Mouse (Mus musculus): ENCODE results near the gene Pced1b.

Gene Pced1b

GRCm38 (mm10) chr15:97287436-97288143 is 40.7 kb downstream of the Pced1b start:
- no peak for DNase-seq

GRCm38 (mm10) chr15:97288690-97289089 is 41.8 kb downstream of the Pced1b start:
- no peak for DNase-seq

- DNase-seq, result no peak
Observed at GRCm38 (mm10) chr15:97289176-97289575, 42.3 kb downstream of the Pced1b start.

GRCm38 (mm10) chr15:97290351-97290750 is 43.4 kb downstream of the Pced1b start:
- no peak for DNase-seq

- DNase-seq, result no peak
Observed at GRCm38 (mm10) chr15:97291291-97292050, 44.6 kb downstream of the Pced1b start.

GRCm38 (mm10) chr15:97307935-97308334 is 61.0 kb downstream of the Pced1b start:
- DNase-seq, result no peak

GRCm38 (mm10) chr15:97309533-97309932 is 62.6 kb downstream of the Pced1b start:
- DNase-seq, result no peak

- DNase-seq, result no peak
Observed at GRCm38 (mm10) chr15:97310251-97310650, 63.3 kb downstream of the Pced1b start.

- DNase-seq, result no peak
Observed at GRCm38 (mm10) chr15:97311211-97311610, 64.3 kb downstream of the Pced1b start.

- peak in 1 of 2 experiments; percentile 24 for DNase-seq
Observed at GRCm38 (mm10) chr15:97311937-97312336, 65.0 kb downstream of the Pced1b start.

- DNase-seq, result no peak
Observed at GRCm38 (mm10) chr15:97314720-97315421, 68.0 kb downstream of the Pced1b start.

- no peak for DNase-seq
Observed at GRCm38 (mm10) chr15:97315422-97315757, 68.5 kb downstream of the Pced1b start.

- no peak for DNase-seq
Observed at GRCm38 (mm10) chr15:97318365-97319001, 71.6 kb downstream of the Pced1b start.

- no peak for DNase-seq
Observed at GRCm38 (mm10) chr15:97322821-97323220, 75.9 kb downstream of the Pced1b start.

GRCm38 (mm10) chr15:97323466-97323865 is 76.6 kb downstream of the Pced1b start:
- DNase-seq, result peak; percentile 17 to 42

GRCm38 (mm10) chr15:97324311-97324710 is 77.4 kb downstream of the Pced1b start:
- DNase-seq, result no peak

- DNase-seq, result peak; percentile 48 to 63
Observed at GRCm38 (mm10) chr15:97327500-97328081, 80.7 kb downstream of the Pced1b start.

- DNase-seq, result no peak
Observed at GRCm38 (mm10) chr15:97332582-97332981, 85.7 kb downstream of the Pced1b start.

- DNase-seq, result peak in 1 of 2 experiments; percentile 16
Observed at GRCm38 (mm10) chr15:97337636-97338352, 90.9 kb downstream of the Pced1b start.

GRCm38 (mm10) chr15:97338377-97339060 is 91.6 kb downstream of the Pced1b start:
- DNase-seq, result no peak

- DNase-seq, result no peak
Observed at GRCm38 (mm10) chr15:97342336-97342735, 95.4 kb downstream of the Pced1b start.
